In the genomic region with DNA sequence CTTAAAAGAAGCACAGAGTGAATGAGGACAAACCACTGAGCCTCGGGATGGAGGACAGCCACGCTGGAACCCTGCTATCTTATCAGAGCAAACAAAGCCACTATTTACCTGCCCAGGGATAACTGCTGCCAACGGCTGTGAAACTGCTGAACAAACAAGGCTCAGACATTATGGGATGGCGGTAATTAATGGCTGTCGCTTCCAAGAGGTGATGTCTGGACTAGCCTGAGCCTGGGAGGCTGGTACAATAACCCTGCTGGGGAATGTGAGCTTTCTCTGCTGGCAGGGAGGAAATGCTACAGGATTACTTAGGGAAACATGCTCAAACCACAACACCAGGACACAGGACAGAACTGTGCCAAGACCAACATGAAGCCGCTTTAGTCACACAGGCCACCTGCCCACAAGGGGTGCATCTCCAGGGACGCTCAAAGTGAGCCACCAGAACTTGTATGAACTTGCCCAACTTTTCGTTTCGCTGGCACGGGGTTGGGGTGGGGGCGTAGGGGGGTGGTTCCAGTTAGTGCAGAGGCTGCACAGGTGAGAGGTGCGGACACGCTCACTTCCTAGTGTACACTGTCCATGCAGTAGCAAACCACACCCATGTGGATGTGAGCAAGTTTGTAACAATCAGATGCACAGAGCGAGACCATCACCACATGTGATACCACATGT, we compare ENCODE assay signal across 9 mouse cellular contexts. TPM values are rescaled to one million over a fixed set of nuclear protein-coding genes. Genes with fewer than 3 reads are reported as not detected.
DNase-seq lines count a peak whose midpoint lies in the region; ATAC-seq and TF ChIP-seq lines count a peak whose summit lies in the region.
"Had no signal": no experiment of that assay in that cellular context is flagged by ENCODE, and none has a peak within 500 bp of the region (broad histone marks: within the 10 kb centered on the region; RNA-seq: fewer than 3 reads in every experiment).

No protein-coding gene starts in this region.

- H3K27me3 ChIP-seq in lung, postnatal 0 days (replicated peaks; ENCODE audit: insufficient read depth, low read length), result no peaks in the 10 kb centered on the region
- H3K27me3 ChIP-seq in embryonic facial prominence, embryonic 13.5 days, result no peaks in the 10 kb centered on the region
- H3K27me3 ChIP-seq in liver, embryonic 12.5 days (replicated peaks), result no peaks in the 10 kb centered on the region
- no peaks in the 10 kb centered on the region for H3K27me3 ChIP-seq in midbrain, embryonic 16.5 days (ENCODE audit: control insufficient read depth, insufficient read depth, low read depth, low read length)
- H3K27me3 ChIP-seq: heart, embryonic 12.5 days had no signal

- H3K27ac ChIP-seq in lung, postnatal 0 days (ENCODE audit: low read length), result no peak overlapping the region
- H3K27ac ChIP-seq in embryonic facial prominence, embryonic 13.5 days, result peak overlapping the region; percentile 30
- H3K27ac ChIP-seq in liver, embryonic 12.5 days, result no peak overlapping the region
- no peak overlapping the region for H3K27ac ChIP-seq in midbrain, embryonic 16.5 days (ENCODE audit: low read length)

- H3K4me2 ChIP-seq in lung, postnatal 0 days (replicated peaks; ENCODE audit: low read depth, low read length), result no peak overlapping the region
- no peak overlapping the region for H3K4me2 ChIP-seq in embryonic facial prominence, embryonic 13.5 days
- H3K4me2 ChIP-seq in liver, embryonic 12.5 days, result no peak overlapping the region
- H3K4me2 ChIP-seq in midbrain, embryonic 16.5 days (ENCODE audit: low read length), result no peak overlapping the region
- H3K4me2 ChIP-seq: heart, embryonic 12.5 days had no signal

- H3K9me3 ChIP-seq in lung, postnatal 0 days (ENCODE audit: low read length), result no peaks in the 10 kb centered on the region
- H3K9me3 ChIP-seq in embryonic facial prominence, embryonic 13.5 days, result no peaks in the 10 kb centered on the region
- no peaks in the 10 kb centered on the region for H3K9me3 ChIP-seq in liver, embryonic 12.5 days (replicated peaks)
- H3K9me3 ChIP-seq in midbrain, embryonic 16.5 days (replicated peaks; ENCODE audit: control insufficient read depth, low read length, poor library complexity, severe bottlenecking), result no peaks in the 10 kb centered on the region
- H3K9me3 ChIP-seq: heart, embryonic 12.5 days had no signal

- H3K9ac ChIP-seq in lung, postnatal 0 days (replicated peaks; ENCODE audit: low read depth), result no peak overlapping the region
- H3K9ac ChIP-seq in embryonic facial prominence, embryonic 13.5 days, result no peak overlapping the region
- H3K9ac ChIP-seq in liver, embryonic 12.5 days, result no peak overlapping the region
- H3K9ac ChIP-seq in midbrain, embryonic 16.5 days (ENCODE audit: low read depth, low read length), result no peak overlapping the region
- H3K9ac ChIP-seq: heart, embryonic 12.5 days had no signal

- no peak overlapping the region for H3K4me3 ChIP-seq in lung, postnatal 0 days (ENCODE audit: low read depth, low read length)
- H3K4me3 ChIP-seq in embryonic facial prominence, embryonic 13.5 days, result no peak overlapping the region
- no peak overlapping the region for H3K4me3 ChIP-seq in liver, embryonic 12.5 days
- H3K4me3 ChIP-seq in midbrain, embryonic 16.5 days (ENCODE audit: low read depth, low read length), result no peak overlapping the region
- H3K4me3 ChIP-seq: heart, embryonic 12.5 days had no signal

- no peak for TF ChIP-seq EP300 in lung, postnatal 0 days (IDR thresholded peaks at IDR 0.05)

- ATAC-seq in lung, postnatal 0 days, result peak; percentile 48; the same call in 1 of the 2 replicates
- peak; percentile 75 for ATAC-seq in embryonic facial prominence, embryonic 13.5 days (ENCODE audit: insufficient number of reproducible peaks, insufficient read depth, low FRiP score, low TSS enrichment, low read depth)
- ATAC-seq in liver, embryonic 12.5 days, result peak; percentile 57; the same call in 1 of the 2 replicates
- ATAC-seq in midbrain, embryonic 16.5 days, result no peak

- 63% methylated on average over 14 of the region's 14 CpGs for WGBS in lung, postnatal 0 days
- WGBS in embryonic facial prominence, embryonic 13.5 days, result 63% methylated on average over 14 of the region's 14 CpGs
- 64% methylated on average over 14 of the region's 14 CpGs for WGBS in liver, embryonic 12.5 days (ENCODE audit: insufficient replicate concordance)
- WGBS in midbrain, embryonic 16.5 days, result 91% methylated on average over 14 of the region's 14 CpGs

- H3K4me1 ChIP-seq in lung, postnatal 0 days (ENCODE audit: insufficient read depth, low read depth, low read length), result no peaks in the 10 kb centered on the region
- H3K4me1 ChIP-seq in embryonic facial prominence, embryonic 13.5 days, result 0 out of 2 replicates have a peak, but pooled peaks cover 7% of the 10 kb centered on the region
- H3K4me1 ChIP-seq in liver, embryonic 12.5 days, result peaks cover 18% of the 10 kb centered on the region
- no peaks in the 10 kb centered on the region for H3K4me1 ChIP-seq in midbrain, embryonic 16.5 days (ENCODE audit: control insufficient read depth, insufficient read depth, low read length)

- DNase-seq in lung, postnatal 0 days (ENCODE audit: low spot score), result no peak
- DNase-seq in lung, postnatal 14 days, result no peak
- DNase-seq in yolk sac, embryonic 10.5 days (ENCODE audit: low spot score), result peak; percentile 73
- no peak for DNase-seq in layer of hippocampus, adult 9-11 months
- DNase-seq: embryo, embryonic 11 days had no signal

- H3K36me3 ChIP-seq in lung, postnatal 0 days (ENCODE audit: insufficient read depth, low read length), result no peaks in the 10 kb centered on the region
- peaks cover 9% of the 10 kb centered on the region; the same call in 1 of the 2 replicates for H3K36me3 ChIP-seq in embryonic facial prominence, embryonic 13.5 days
- no peaks in the 10 kb centered on the region for H3K36me3 ChIP-seq in liver, embryonic 12.5 days
- H3K36me3 ChIP-seq in midbrain, embryonic 16.5 days (ENCODE audit: control insufficient read depth, insufficient read depth, low read length), result no peaks in the 10 kb centered on the region

- TF ChIP-seq CTCF in lung, postnatal 0 days (IDR thresholded peaks at IDR 0.05), result no peak

RNA-seq across cellular contexts. Expression of a gene that starts 11.5 kb away (rescaled TPM):
- 4.0 and 4.5 TPM in 2 replicates for polyA plus RNA-seq in lung, postnatal 0 days (2015; fragmentation: Nextera tagmentation; extraction: Ambion mirVana)
- 9.8 and 10.0 TPM in 2 replicates for polyA plus RNA-seq in embryonic facial prominence, embryonic 13.5 days (2015; fragmentation: Nextera tagmentation; extraction: Ambion mirVana)
- polyA plus RNA-seq in liver, embryonic 12.5 days (2016; fragmentation: Nextera tagmentation; extraction: Ambion mirVana), result 2.0 and 2.9 TPM in 2 replicates
- 13.2 and 13.8 TPM in 2 replicates for polyA plus RNA-seq in midbrain, embryonic 16.5 days (2015; fragmentation: Nextera tagmentation; extraction: Ambion mirVana)

RNA-seq across cellular contexts. Expression of a gene that starts 56.7 kb away (rescaled TPM):
- polyA plus RNA-seq in lung, postnatal 0 days (2015; fragmentation: Nextera tagmentation; extraction: Ambion mirVana), result 20.3 and 23.4 TPM in 2 replicates
- polyA plus RNA-seq in embryonic facial prominence, embryonic 13.5 days (2015; fragmentation: Nextera tagmentation; extraction: Ambion mirVana), result 55.0 and 56.9 TPM in 2 replicates
- 11.2 and 12.8 TPM in 2 replicates for polyA plus RNA-seq in liver, embryonic 12.5 days (2016; fragmentation: Nextera tagmentation; extraction: Ambion mirVana)
- polyA plus RNA-seq in midbrain, embryonic 16.5 days (2015; fragmentation: Nextera tagmentation; extraction: Ambion mirVana), result 42.1 and 50.4 TPM in 2 replicates
